Comparison of ENCODE assay signal across 32 mouse cellular contexts in genomic region chr19:11574965-11575364, GRCm38 (mm10). TPM values are rescaled to one million over a fixed set of nuclear protein-coding genes. Genes with fewer than 3 reads are reported as not detected.
DNase-seq lines count a peak whose midpoint lies in the region; ATAC-seq and TF ChIP-seq lines count a peak whose summit lies in the region.
"Had no signal": no experiment of that assay in that cellular context is flagged by ENCODE, and none has a peak within 500 bp of the region (broad histone marks: within the 10 kb centered on the region; RNA-seq: fewer than 3 reads in every experiment).

No protein-coding gene starts in this region.

- no peaks in the 10 kb centered on the region for H3K27me3 ChIP-seq in forebrain, embryonic 14.5 days (replicated peaks; ENCODE audit: control insufficient read depth, insufficient read depth, low read length)
- no peaks in the 10 kb centered on the region for H3K27me3 ChIP-seq in forebrain, embryonic 15.5 days
- H3K27me3 ChIP-seq in hindbrain, postnatal 0 days (ENCODE audit: insufficient read depth, low read length) = no peaks in the 10 kb centered on the region
- no peaks in the 10 kb centered on the region for H3K27me3 ChIP-seq in hindbrain, embryonic 12.5 days
- H3K27me3 ChIP-seq in midbrain, embryonic 16.5 days (ENCODE audit: control insufficient read depth, insufficient read depth, low read depth, low read length) = no peaks in the 10 kb centered on the region
- H3K27me3 ChIP-seq in midbrain, embryonic 11.5 days (ENCODE audit: control insufficient read depth, insufficient read depth, low read length) = no peaks in the 10 kb centered on the region
- H3K27me3 ChIP-seq: embryonic facial prominence, embryonic 13.5 days; heart, embryonic 12.5 days; limb, embryonic 13.5 days; liver, embryonic 12.5 days; midbrain, embryonic 15.5 days had no signal

- no peak for TF ChIP-seq CTCF in hindbrain, postnatal 0 days (IDR thresholded peaks at IDR 0.05; ENCODE audit: low read depth)

- intact Hi-C loops in heart, postnatal 14 days (cut with DNase I) = no loop called here

- ATAC-seq in forebrain, embryonic 14.5 days = no peak
- ATAC-seq in forebrain, embryonic 15.5 days (replicated peaks) = no peak
- peak; percentile 94 for ATAC-seq in hindbrain, postnatal 0 days
- ATAC-seq in hindbrain, embryonic 12.5 days (ENCODE audit: low FRiP score) = no peak
- ATAC-seq in midbrain, embryonic 16.5 days = peak; percentile 42; the same call in 1 of the 2 replicates
- no peak for ATAC-seq in midbrain, embryonic 11.5 days (ENCODE audit: low FRiP score)
- ATAC-seq: CD4-positive, CD25-positive, alpha-beta regulatory T cell, adult 4 months; liver, embryonic 12.5 days; midbrain, embryonic 15.5 days had no signal

- no peak overlapping the region for H3K4me3 ChIP-seq in forebrain, embryonic 14.5 days (ENCODE audit: low read depth, low read length)
- H3K4me3 ChIP-seq in forebrain, embryonic 15.5 days = no peak overlapping the region
- H3K4me3 ChIP-seq in hindbrain, postnatal 0 days (ENCODE audit: low read length) = no peak overlapping the region
- H3K4me3 ChIP-seq in hindbrain, embryonic 12.5 days = no peak overlapping the region
- H3K4me3 ChIP-seq in midbrain, embryonic 16.5 days (ENCODE audit: low read depth, low read length) = no peak overlapping the region
- H3K4me3 ChIP-seq in midbrain, embryonic 11.5 days (ENCODE audit: low read depth, low read length) = no peak overlapping the region
- H3K4me3 ChIP-seq: embryonic facial prominence, embryonic 13.5 days; erythroblast, embryonic 14.5 days; heart, embryonic 12.5 days; layer of hippocampus, adult 2 months; limb, embryonic 13.5 days; liver, embryonic 12.5 days; midbrain, embryonic 15.5 days had no signal

- peak; percentile 0 for DNase-seq in forebrain, embryonic 14.5 days (ENCODE audit: low spot score)
- peak; percentile 73 for DNase-seq in hindbrain, postnatal 0 days (ENCODE audit: low spot score)
- DNase-seq in midbrain, embryonic 11.5 days (ENCODE audit: low spot score, missing footprints) = no peak
- no peak for DNase-seq in heart, postnatal 14 days
- DNase-seq: adrenal gland, postnatal 14 days; cerebellum, adult 11 months; cerebellum, postnatal 36 days; embryo, embryonic 11 days; gastrocnemius, postnatal 25 days; heart, adult 18-20 months; heart, postnatal 10 days; kidney, adult 11 months; kidney, postnatal 14 days; layer of hippocampus, postnatal 36 days; lung, adult 18-20 months; lung, postnatal 14 days; thymus, adult 2 months; thymus, postnatal 4 days had no signal

- H3K9me3 ChIP-seq in forebrain, embryonic 14.5 days (replicated peaks; ENCODE audit: control insufficient read depth, low read length) = no peaks in the 10 kb centered on the region
- H3K9me3 ChIP-seq in forebrain, embryonic 15.5 days = no peaks in the 10 kb centered on the region
- no peaks in the 10 kb centered on the region for H3K9me3 ChIP-seq in hindbrain, postnatal 0 days (ENCODE audit: low read length)
- H3K9me3 ChIP-seq in hindbrain, embryonic 12.5 days (replicated peaks) = no peaks in the 10 kb centered on the region
- no peaks in the 10 kb centered on the region for H3K9me3 ChIP-seq in midbrain, embryonic 16.5 days (replicated peaks; ENCODE audit: control insufficient read depth, low read length, poor library complexity, severe bottlenecking)
- no peaks in the 10 kb centered on the region for H3K9me3 ChIP-seq in midbrain, embryonic 11.5 days (ENCODE audit: control insufficient read depth, low read length)
- H3K9me3 ChIP-seq: embryonic facial prominence, embryonic 13.5 days; heart, embryonic 12.5 days; limb, embryonic 13.5 days; liver, embryonic 12.5 days; midbrain, embryonic 15.5 days had no signal

- no peak overlapping the region for H3K27ac ChIP-seq in forebrain, embryonic 14.5 days (ENCODE audit: low read depth, low read length)
- H3K27ac ChIP-seq in forebrain, embryonic 15.5 days (replicated peaks) = no peak overlapping the region
- no peak overlapping the region for H3K27ac ChIP-seq in hindbrain, postnatal 0 days
- H3K27ac ChIP-seq in hindbrain, embryonic 12.5 days = no peak overlapping the region
- H3K27ac ChIP-seq in midbrain, embryonic 16.5 days (ENCODE audit: low read length) = no peak overlapping the region
- H3K27ac ChIP-seq in midbrain, embryonic 11.5 days (ENCODE audit: low read depth, low read length) = no peak overlapping the region
- H3K27ac ChIP-seq: embryonic facial prominence, embryonic 13.5 days; layer of hippocampus, adult 2 months; limb, embryonic 13.5 days; liver, embryonic 12.5 days; midbrain, embryonic 15.5 days; stomach, postnatal 0 days had no signal

- no peaks in the 10 kb centered on the region for H3K36me3 ChIP-seq in forebrain, embryonic 14.5 days (ENCODE audit: control insufficient read depth, insufficient read depth, low read length)
- no peaks in the 10 kb centered on the region for H3K36me3 ChIP-seq in forebrain, embryonic 15.5 days
- no peaks in the 10 kb centered on the region for H3K36me3 ChIP-seq in hindbrain, postnatal 0 days (ENCODE audit: insufficient read depth, low read length)
- H3K36me3 ChIP-seq in hindbrain, embryonic 12.5 days = no peaks in the 10 kb centered on the region
- H3K36me3 ChIP-seq in midbrain, embryonic 16.5 days (ENCODE audit: control insufficient read depth, insufficient read depth, low read length) = no peaks in the 10 kb centered on the region
- H3K36me3 ChIP-seq in midbrain, embryonic 11.5 days (ENCODE audit: control insufficient read depth, insufficient read depth, low read length) = no peaks in the 10 kb centered on the region
- H3K36me3 ChIP-seq: embryonic facial prominence, embryonic 13.5 days; heart, embryonic 12.5 days; limb, embryonic 13.5 days; liver, embryonic 12.5 days; midbrain, embryonic 15.5 days had no signal

- whole genome bisulfite sequencing in forebrain, embryonic 14.5 days = 83% methylated on average over 8 of the region's 8 CpGs
- WGBS in forebrain, embryonic 15.5 days = 85% methylated on average over 8 of the region's 8 CpGs
- 61% methylated on average over 8 of the region's 8 CpGs for WGBS in hindbrain, postnatal 0 days
- 86% methylated on average over 8 of the region's 8 CpGs for WGBS in hindbrain, embryonic 12.5 days
- 78% methylated on average over 8 of the region's 8 CpGs for WGBS in midbrain, embryonic 16.5 days
- WGBS in midbrain, embryonic 11.5 days = 89% methylated on average over 8 of the region's 8 CpGs

- no peak overlapping the region for H3K9ac ChIP-seq in forebrain, embryonic 14.5 days (ENCODE audit: low read length)
- H3K9ac ChIP-seq in forebrain, embryonic 15.5 days (replicated peaks) = no peak overlapping the region
- H3K9ac ChIP-seq in hindbrain, postnatal 0 days (replicated peaks; ENCODE audit: low read length) = no peak overlapping the region
- H3K9ac ChIP-seq in hindbrain, embryonic 12.5 days = no peak overlapping the region
- H3K9ac ChIP-seq in midbrain, embryonic 16.5 days (ENCODE audit: low read depth, low read length) = no peak overlapping the region
- H3K9ac ChIP-seq in midbrain, embryonic 11.5 days (ENCODE audit: low read length) = no peak overlapping the region
- H3K9ac ChIP-seq: embryonic facial prominence, embryonic 13.5 days; heart, embryonic 12.5 days; limb, embryonic 13.5 days; liver, embryonic 12.5 days; midbrain, embryonic 15.5 days had no signal

- no peak overlapping the region for H3K4me2 ChIP-seq in forebrain, embryonic 14.5 days (ENCODE audit: low read length)
- no peak overlapping the region for H3K4me2 ChIP-seq in forebrain, embryonic 15.5 days (replicated peaks)
- no peak overlapping the region for H3K4me2 ChIP-seq in hindbrain, postnatal 0 days (ENCODE audit: low read depth, low read length)
- H3K4me2 ChIP-seq in hindbrain, embryonic 12.5 days (replicated peaks) = no peak overlapping the region
- H3K4me2 ChIP-seq in midbrain, embryonic 16.5 days (ENCODE audit: low read length) = no peak overlapping the region
- no peak overlapping the region for H3K4me2 ChIP-seq in midbrain, embryonic 11.5 days
- H3K4me2 ChIP-seq: embryonic facial prominence, embryonic 13.5 days; heart, embryonic 12.5 days; limb, embryonic 13.5 days; liver, embryonic 12.5 days; midbrain, embryonic 15.5 days had no signal

- H3K4me1 ChIP-seq in forebrain, embryonic 14.5 days (ENCODE audit: control insufficient read depth, insufficient read depth, low read length) = no peaks in the 10 kb centered on the region
- no peaks in the 10 kb centered on the region for H3K4me1 ChIP-seq in forebrain, embryonic 15.5 days
- no peaks in the 10 kb centered on the region for H3K4me1 ChIP-seq in hindbrain, postnatal 0 days (ENCODE audit: insufficient read depth, low read length)
- H3K4me1 ChIP-seq in hindbrain, embryonic 12.5 days = no peaks in the 10 kb centered on the region
- H3K4me1 ChIP-seq in midbrain, embryonic 16.5 days (ENCODE audit: control insufficient read depth, insufficient read depth, low read length) = no peaks in the 10 kb centered on the region
- no peaks in the 10 kb centered on the region for H3K4me1 ChIP-seq in midbrain, embryonic 11.5 days (ENCODE audit: control insufficient read depth, insufficient read depth, low read length)
- H3K4me1 ChIP-seq: embryonic facial prominence, embryonic 13.5 days; heart, embryonic 12.5 days; limb, embryonic 13.5 days; liver, embryonic 12.5 days; midbrain, embryonic 15.5 days had no signal

RNA-seq across cellular contexts. Expression of gene Ms4a6d, which starts 29.7 kb away (rescaled TPM):
- 2.7 and 2.8 TPM in 2 replicates for polyA plus RNA-seq in forebrain, embryonic 14.5 days (2014; fragmentation: Nextera tagmentation; extraction: Ambion mirVana)
- polyA plus RNA-seq in forebrain, embryonic 15.5 days (2015; fragmentation: Nextera tagmentation; extraction: Ambion mirVana) = 1.9 and 2.0 TPM in 2 replicates
- 3.0 and 3.2 TPM in 2 replicates for total RNA-seq in hindbrain, postnatal 0 days (2014; rRNA removed)
- polyA plus RNA-seq in hindbrain, postnatal 0 days (2015; fragmentation: Nextera tagmentation; extraction: Ambion mirVana) = 2.3 and 3.0 TPM in 2 replicates
- 2.2 and 3.1 TPM in 2 replicates for polyA plus RNA-seq in hindbrain, embryonic 12.5 days (2016; fragmentation: Nextera tagmentation; extraction: Ambion mirVana)
- polyA plus RNA-seq in midbrain, embryonic 16.5 days (2015; fragmentation: Nextera tagmentation; extraction: Ambion mirVana) = 1.6 and 1.9 TPM in 2 replicates
- 2.8 and 4.5 TPM in 2 replicates for polyA plus RNA-seq in midbrain, embryonic 11.5 days (2014; fragmentation: Nextera tagmentation; extraction: Ambion mirVana)
- 1 to 10 TPM; 3.6 to 5.0 TPM for total RNA-seq in heart, postnatal 14 days (2021)
- polyA plus RNA-seq: erythroblast, embryonic 14.5 days had no signal

RNA-seq across cellular contexts. Expression of gene Ms4a4d, which starts 38.4 kb away (rescaled TPM):
- not detected in 2 replicates for polyA plus RNA-seq in forebrain, embryonic 14.5 days (2014; fragmentation: Nextera tagmentation; extraction: Ambion mirVana)
- polyA plus RNA-seq in forebrain, embryonic 15.5 days (2015; fragmentation: Nextera tagmentation; extraction: Ambion mirVana) = not detected in 2 replicates
- total RNA-seq in hindbrain, postnatal 0 days (2014; rRNA removed) = not detected in 2 replicates
- polyA plus RNA-seq in hindbrain, postnatal 0 days (2015; fragmentation: Nextera tagmentation; extraction: Ambion mirVana) = not detected in 2 replicates
- polyA plus RNA-seq in hindbrain, embryonic 12.5 days (2016; fragmentation: Nextera tagmentation; extraction: Ambion mirVana) = 0.16 TPM in 1 of 2 replicates, not detected in the other
- polyA plus RNA-seq in midbrain, embryonic 16.5 days (2015; fragmentation: Nextera tagmentation; extraction: Ambion mirVana) = not detected in 2 replicates
- polyA plus RNA-seq in midbrain, embryonic 11.5 days (2014; fragmentation: Nextera tagmentation; extraction: Ambion mirVana) = 0.21 and 0.40 TPM in 2 replicates
- total RNA-seq in heart, postnatal 14 days (2021) = 1 to 10 TPM; 4.0 to 6.4 TPM
- total RNA-seq: layer of hippocampus, adult 2 months; layer of hippocampus, postnatal 36 days; left cerebral cortex, postnatal 10 days; megakaryocyte progenitor cell, adult 5-6 weeks had no signal
- polyA plus RNA-seq: erythroblast, embryonic 14.5 days; midbrain, embryonic 15.5 days had no signal

RNA-seq across cellular contexts. Expression of gene Ms4a2, which starts 48.6 kb away (rescaled TPM):
- not detected in 2 replicates for polyA plus RNA-seq in forebrain, embryonic 14.5 days (2014; fragmentation: Nextera tagmentation; extraction: Ambion mirVana)
- polyA plus RNA-seq in forebrain, embryonic 15.5 days (2015; fragmentation: Nextera tagmentation; extraction: Ambion mirVana) = not detected in 2 replicates
- 3.7 TPM in 1 of 2 replicates, not detected in the other for total RNA-seq in hindbrain, postnatal 0 days (2014; rRNA removed)
- polyA plus RNA-seq in hindbrain, postnatal 0 days (2015; fragmentation: Nextera tagmentation; extraction: Ambion mirVana) = 0.19 and 0.36 TPM in 2 replicates
- polyA plus RNA-seq in hindbrain, embryonic 12.5 days (2016; fragmentation: Nextera tagmentation; extraction: Ambion mirVana) = not detected in 2 replicates
- polyA plus RNA-seq in midbrain, embryonic 16.5 days (2015; fragmentation: Nextera tagmentation; extraction: Ambion mirVana) = not detected in 2 replicates
- polyA plus RNA-seq in midbrain, embryonic 11.5 days (2014; fragmentation: Nextera tagmentation; extraction: Ambion mirVana) = not detected in 2 replicates
- not detected for total RNA-seq in heart, postnatal 14 days (2021)
- total RNA-seq: adrenal gland, postnatal 14 days; heart, adult 18-20 months; layer of hippocampus, postnatal 36 days; left cerebral cortex, postnatal 10 days had no signal
- polyA plus RNA-seq: CD4-positive, CD25-positive, alpha-beta regulatory T cell, adult 4 months; heart, embryonic 12.5 days; midbrain, embryonic 15.5 days; thymus, adult 2 months had no signal

RNA-seq across cellular contexts. Expression of gene Ms4a6b, which starts 58.7 kb away (rescaled TPM):
- 2.8 and 3.1 TPM in 2 replicates for polyA plus RNA-seq in forebrain, embryonic 14.5 days (2014; fragmentation: Nextera tagmentation; extraction: Ambion mirVana)
- polyA plus RNA-seq in forebrain, embryonic 15.5 days (2015; fragmentation: Nextera tagmentation; extraction: Ambion mirVana) = 1.8 and 2.4 TPM in 2 replicates
- 3.1 and 8.7 TPM in 2 replicates for total RNA-seq in hindbrain, postnatal 0 days (2014; rRNA removed)
- polyA plus RNA-seq in hindbrain, postnatal 0 days (2015; fragmentation: Nextera tagmentation; extraction: Ambion mirVana) = 2.3 and 2.6 TPM in 2 replicates
- polyA plus RNA-seq in hindbrain, embryonic 12.5 days (2016; fragmentation: Nextera tagmentation; extraction: Ambion mirVana) = 4.2 and 4.6 TPM in 2 replicates
- polyA plus RNA-seq in midbrain, embryonic 16.5 days (2015; fragmentation: Nextera tagmentation; extraction: Ambion mirVana) = 1.7 and 1.9 TPM in 2 replicates
- 3.9 and 6.4 TPM in 2 replicates for polyA plus RNA-seq in midbrain, embryonic 11.5 days (2014; fragmentation: Nextera tagmentation; extraction: Ambion mirVana)
- 1 to 10 TPM; 5.9 to 7.1 TPM for total RNA-seq in heart, postnatal 14 days (2021)
- polyA plus RNA-seq: erythroblast, embryonic 14.5 days had no signal

Comparison
In these comparisons a context has a peak if more than half of its experiments do, and no peak if none do; other contexts are left out.
1. ATAC-seq: peak in hindbrain, postnatal 0 days (single experiment) and midbrain, embryonic 16.5 days (single experiment); none in forebrain, embryonic 14.5 days (single experiment), forebrain, embryonic 15.5 days (single experiment), hindbrain, embryonic 12.5 days (single experiment) and midbrain, embryonic 11.5 days (single experiment).
2. DNase-seq: peak in forebrain, embryonic 14.5 days (single experiment) and hindbrain, postnatal 0 days (single experiment); none in midbrain, embryonic 11.5 days (single experiment) and heart, postnatal 14 days (0 of 2).